Mouse (Mus musculus) midbrain, embryonic 14.5 days (tissue): ENCODE data around the gene Tor1aip2. TPM values are rescaled to one million over a fixed set of nuclear protein-coding genes. Genes with fewer than 3 reads are reported as not detected.

ENCODE experiments used
- ATAC-seq: fragments of 200-750 bp; cut with Nextera tagmentation; 2 replicates; pipeline ENCODE4 v1.8.0; 2017; ENCODE audit warnings: moderate number of reproducible peaks, moderate library complexity; ENCODE audit not compliant: low FRiP score, low TSS enrichment
- DNase-seq: peaks from one replicate; pipeline ENCODE4 v3.0.0-alpha.2; 2015
- H3K27ac ChIP-seq: fragments of 300-500 bp; sonication (generic); replicated peaks from 2 replicates; pipeline ENCODE4 v1.5.1; 2014; ENCODE audit warnings: mild to moderate bottlenecking, low read depth, low read length, moderate library complexity
- H3K27me3 ChIP-seq: fragments of 300-500 bp; sonication (generic); 2 replicates; pipeline ENCODE4 v1.6.1; 2014; ENCODE audit warnings: low read length, control low read depth, mixed read lengths; ENCODE audit not compliant: control insufficient read depth, insufficient read depth
- H3K36me3 ChIP-seq: fragments of 300-500 bp; sonication (generic); 2 replicates; pipeline ENCODE4 v1.6.1; 2014; ENCODE audit warnings: low read length, control low read depth; ENCODE audit not compliant: control insufficient read depth, insufficient read depth
- H3K4me1 ChIP-seq: fragments of 300-500 bp; sonication (generic); 2 replicates; pipeline ENCODE4 v1.6.1; 2014; ENCODE audit warnings: mild to moderate bottlenecking, antibody characterized with exemption, low read length, control low read depth; ENCODE audit not compliant: control insufficient read depth, insufficient read depth
- H3K4me2 ChIP-seq: fragments of 300-500 bp; sonication (generic); 2 replicates; pipeline ENCODE4 v1.6.1; 2014; ENCODE audit warnings: mild to moderate bottlenecking, low read length, moderate library complexity
- H3K4me3 ChIP-seq: fragments of 300-500 bp; sonication (generic); replicated peaks from 2 replicates; pipeline ENCODE4 v1.5.1; 2014; ENCODE audit warnings: low read depth, low read length
- H3K9ac ChIP-seq: fragments of 300-500 bp; sonication (generic); replicated peaks from 2 replicates; pipeline ENCODE4 v1.6.1; 2014; ENCODE audit warnings: mild to moderate bottlenecking, low read length, moderate library complexity
- H3K9me3 ChIP-seq: fragments of 300-500 bp; sonication (generic); 2 replicates; pipeline ENCODE4 v1.6.1; 2016; ENCODE audit warnings: low read length, control low read depth, mixed read lengths; ENCODE audit not compliant: control insufficient read depth
- WGBS: fragments of 180-500 bp; shearing (Covaris S2); extraction: QIAGEN DNeasy Blood & Tissue Kit; methylation state at CpG from one replicate; pipeline ENCODE4 v1.1.7; 2014; 5-methylcytosine and 5-hydroxymethylcytosine counted together
- polyA plus RNA-seq: library from polyadenylated mRNA; unstranded; fragments of >200 nt; fragmentation: Nextera tagmentation; extraction: Ambion mirVana; gene quantifications from 2 replicates; pipeline ENCODE4 v1.2.1, GENCODE M21; 2014

Gene Tor1aip2
- polyA plus RNA-seq, 1 experiment from 2014 or later = 78.1 TPM

DNA sequence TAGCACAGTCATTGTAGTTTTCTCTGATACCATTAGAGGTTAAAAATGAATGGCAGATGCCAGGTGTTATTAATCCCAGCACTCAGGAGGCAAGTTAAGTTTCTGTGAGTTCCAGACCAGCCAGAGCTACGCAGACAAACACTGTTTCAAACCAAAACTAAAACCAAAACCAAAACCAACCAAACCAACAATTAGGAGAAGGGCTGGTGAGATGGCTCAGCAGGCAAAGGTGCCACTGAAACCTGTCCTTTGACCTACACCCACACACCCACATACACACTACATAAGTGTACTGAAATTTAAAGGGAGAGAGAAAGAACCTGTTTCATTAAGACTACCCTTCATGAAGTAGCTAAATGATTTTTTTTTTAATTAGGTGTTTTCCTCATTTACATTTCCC, 26.2 kb upstream of the Tor1aip2 start:
- DNase-seq = no peak
- H3K4me3 ChIP-seq = no peak overlapping the region
- no peak overlapping the region for H3K9ac ChIP-seq
- no peak overlapping the region for H3K27ac ChIP-seq
- ATAC-seq = no peak
- no peaks in the 10 kb centered on the region for H3K9me3 ChIP-seq
- no peaks in the 10 kb centered on the region for H3K4me1 ChIP-seq
- H3K27me3 ChIP-seq = no peaks in the 10 kb centered on the region
- H3K36me3 ChIP-seq = peaks cover 50% of the 10 kb centered on the region
- 100% methylated on average over 1 of the region's 1 CpGs for WGBS
- no peak overlapping the region for H3K4me2 ChIP-seq

DNA sequence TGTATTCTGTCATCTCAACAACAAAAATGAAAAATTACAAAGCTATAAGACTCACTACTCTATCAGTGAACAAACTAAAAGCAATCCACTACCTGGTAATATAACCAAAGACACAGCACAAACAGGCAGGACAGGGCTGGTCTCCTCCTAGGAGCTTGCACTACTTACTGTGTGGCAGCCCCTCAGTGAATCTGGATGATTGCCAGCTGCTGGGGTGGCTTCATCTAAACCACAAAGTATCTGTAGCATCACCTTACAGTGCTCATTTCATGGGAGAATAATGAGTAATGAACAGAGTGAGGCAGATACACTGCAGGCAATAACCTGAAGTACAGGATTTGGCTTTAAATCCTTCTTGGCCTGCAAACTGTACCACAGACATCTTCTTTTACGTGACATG, 15.4 kb upstream of the Tor1aip2 start:
- Histone ChIP-seq H3K9me3 (no peaks in the 10 kb centered on the region), H3K4me2 (no peak overlapping the region), H3K4me3 (no peak overlapping the region), H3K27me3 (no peaks in the 10 kb centered on the region), H3K36me3 (peaks cover 48% of the 10 kb centered on the region), H3K9ac (no peak overlapping the region), H3K4me1 (no peaks in the 10 kb centered on the region), H3K27ac (no peak overlapping the region)
- ATAC-seq (no peak), DNase-seq (no peak)
- WGBS = 100% methylated on average over 1 of the region's 1 CpGs

DNA sequence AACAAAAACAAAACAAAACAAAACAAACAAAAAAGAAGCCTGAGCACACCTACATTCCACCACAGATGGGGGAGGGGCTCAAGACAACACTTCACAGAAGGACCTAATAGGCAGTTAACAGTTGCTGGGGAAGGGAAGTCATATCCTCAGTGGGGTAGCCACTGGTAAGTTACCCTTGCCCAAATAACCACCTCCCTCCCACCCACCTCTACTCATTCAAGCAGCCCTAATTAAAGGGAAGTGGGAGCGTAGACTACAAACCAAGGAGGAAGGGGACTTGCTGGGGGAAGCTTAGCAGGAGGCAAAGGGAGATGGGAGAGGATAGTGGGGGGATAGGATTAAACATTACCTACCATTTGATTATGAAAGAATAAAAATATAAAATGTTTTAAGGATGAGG, 14.8 kb upstream of the Tor1aip2 start:
- ATAC-seq (no peak), DNase-seq (no peak)
- peaks cover 47% of the 10 kb centered on the region for H3K36me3 ChIP-seq
- no peak overlapping the region for H3K4me2 ChIP-seq
- no peaks in the 10 kb centered on the region for H3K9me3 ChIP-seq
- no peak overlapping the region for H3K4me3 ChIP-seq
- no peak overlapping the region for H3K9ac ChIP-seq
- no peak overlapping the region for H3K27ac ChIP-seq
- 100% methylated on average over 1 of the region's 1 CpGs for WGBS
- H3K27me3 ChIP-seq = no peaks in the 10 kb centered on the region
- H3K4me1 ChIP-seq = no peaks in the 10 kb centered on the region

DNA sequence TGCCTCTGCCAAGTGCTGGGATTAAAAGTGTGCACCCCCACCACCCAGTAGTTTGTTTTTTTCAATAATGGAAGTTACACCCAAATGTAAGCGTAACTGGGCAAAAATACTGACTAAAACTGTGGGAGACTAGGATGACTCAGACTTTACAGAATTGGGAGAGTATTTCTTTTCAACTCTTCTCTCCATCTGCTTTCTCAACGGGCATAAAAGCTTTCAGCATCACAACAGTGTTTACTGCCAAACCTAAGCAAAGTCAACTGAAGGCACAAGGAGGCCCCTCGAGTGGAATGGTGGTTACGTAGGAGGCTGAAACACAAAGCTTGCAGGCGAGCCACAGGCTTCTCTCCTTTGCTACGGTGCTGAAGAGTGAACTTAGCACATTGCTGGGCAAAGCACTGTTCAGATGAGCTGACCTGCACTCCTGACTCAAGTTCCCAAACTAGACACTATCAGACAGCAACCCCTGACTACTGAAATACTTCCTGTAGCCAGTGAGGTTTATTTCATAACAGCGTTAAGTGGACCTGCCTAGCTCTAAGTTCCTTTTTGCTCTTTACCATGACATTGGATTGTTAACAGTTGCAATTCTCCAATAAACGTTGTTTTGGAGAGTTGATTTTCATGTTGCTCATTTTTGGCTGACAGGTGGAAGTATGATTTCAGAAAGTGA, 10.2 kb upstream of the Tor1aip2 start:
- H3K4me1 ChIP-seq = no peaks in the 10 kb centered on the region
- H3K36me3 ChIP-seq = peaks cover 42% of the 10 kb centered on the region
- ATAC-seq = no peak
- DNase-seq = no peak
- H3K27me3 ChIP-seq = no peaks in the 10 kb centered on the region
- no peak overlapping the region for H3K4me2 ChIP-seq
- H3K27ac ChIP-seq = no peak overlapping the region
- no peak overlapping the region for H3K9ac ChIP-seq
- WGBS = 91% methylated on average over 8 of the region's 8 CpGs
- no peaks in the 10 kb centered on the region for H3K9me3 ChIP-seq
- no peak overlapping the region for H3K4me3 ChIP-seq

DNA sequence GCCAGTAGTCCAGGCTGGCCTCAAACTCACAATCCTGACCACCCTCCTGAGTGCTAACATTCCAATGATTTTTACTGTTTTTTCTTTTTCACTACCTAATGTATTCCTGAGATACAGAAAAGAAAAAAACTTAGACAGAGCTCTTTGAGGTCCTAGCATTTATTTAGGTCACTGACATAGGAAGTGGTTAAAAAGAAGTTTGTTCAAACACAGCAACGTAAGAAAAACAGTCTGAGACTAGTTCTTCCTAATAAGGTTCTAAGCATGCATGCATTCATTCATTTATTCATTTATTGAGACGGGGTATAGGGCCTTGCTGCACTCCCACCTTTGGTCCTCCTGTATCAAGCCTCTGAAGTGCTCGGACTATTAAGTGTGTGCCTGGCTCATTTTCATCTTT, 7.4 kb upstream of the Tor1aip2 start:
- Histone ChIP-seq H3K36me3 (peaks cover 57% of the 10 kb centered on the region), H3K9ac (no peak overlapping the region)
- WGBS = 93% methylated on average over 3 of the region's 3 CpGs

DNA sequence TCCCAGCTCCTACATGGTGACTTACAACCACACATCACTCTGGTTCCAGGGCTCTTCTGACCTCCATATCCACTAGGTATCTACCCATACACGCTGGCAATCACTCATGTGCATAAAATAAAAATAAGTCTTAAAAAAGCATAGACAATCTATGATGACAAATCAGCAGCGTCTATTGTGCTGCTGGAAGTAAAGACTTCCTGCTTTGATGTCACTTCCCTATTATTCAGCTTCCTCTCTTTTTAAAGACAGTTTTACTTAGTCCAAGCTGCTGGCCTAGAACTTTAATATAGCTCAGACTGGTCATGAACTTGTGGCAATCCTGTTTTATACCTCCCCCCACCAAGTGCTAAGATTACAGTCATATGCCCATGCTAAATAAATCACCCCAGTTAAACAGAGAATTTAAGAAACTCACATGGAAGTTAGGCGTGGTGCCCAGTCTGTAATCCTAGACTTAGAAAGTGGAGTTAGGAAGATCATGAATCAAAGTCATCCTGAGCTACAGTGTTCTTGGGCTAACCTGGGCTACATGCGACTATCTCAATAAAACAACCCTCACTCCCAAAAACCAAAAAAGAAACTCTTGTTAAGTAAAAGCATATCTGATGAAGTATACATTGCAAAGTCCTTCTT, 6.7 kb upstream of the Tor1aip2 start:
- no peaks in the 10 kb centered on the region for H3K9me3 ChIP-seq
- ATAC-seq (no peak), DNase-seq (no peak)
- H3K4me2 ChIP-seq = no peak overlapping the region
- no peaks in the 10 kb centered on the region for H3K4me1 ChIP-seq
- peaks cover 62% of the 10 kb centered on the region for H3K36me3 ChIP-seq
- WGBS = 93% methylated on average over 4 of the region's 4 CpGs
- no peak overlapping the region for H3K4me3 ChIP-seq
- H3K27ac ChIP-seq = no peak overlapping the region
- no peak overlapping the region for H3K9ac ChIP-seq
- no peaks in the 10 kb centered on the region for H3K27me3 ChIP-seq

More for the DNA sequence above, 7.4 kb upstream of the Tor1aip2 start:
- ATAC-seq (no peak), DNase-seq (no peak)
- Histone ChIP-seq H3K9me3 (no peaks in the 10 kb centered on the region), H3K27ac (no peak overlapping the region), H3K4me2 (no peak overlapping the region), H3K4me3 (no peak overlapping the region), H3K27me3 (no peaks in the 10 kb centered on the region), H3K4me1 (no peaks in the 10 kb centered on the region)

DNA sequence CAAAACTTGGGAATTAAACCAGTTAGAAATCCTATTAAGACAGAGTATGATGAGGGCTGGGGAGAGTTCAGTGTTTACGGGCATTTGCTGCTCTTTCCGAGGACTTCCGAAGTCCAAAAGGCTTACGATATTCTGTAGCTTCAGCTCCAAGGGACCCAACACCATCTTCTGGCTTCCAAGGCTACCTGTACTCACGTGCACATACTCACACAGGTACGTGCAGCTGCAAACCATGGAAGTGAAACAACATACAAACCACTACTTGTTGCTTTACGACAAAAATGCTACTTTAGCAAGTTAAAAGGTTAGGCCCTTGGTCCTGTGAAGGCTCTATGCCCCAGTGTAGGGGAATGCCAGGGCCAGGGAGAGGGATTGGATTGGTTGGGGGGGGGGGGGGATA, 1.3 kb upstream of the Tor1aip2 start:
- H3K27me3 ChIP-seq = no peaks in the 10 kb centered on the region
- H3K9me3 ChIP-seq = no peaks in the 10 kb centered on the region
- no peak overlapping the region for H3K9ac ChIP-seq
- DNase-seq (no peak), ATAC-seq (no peak)
- H3K4me2 ChIP-seq = no peak overlapping the region
- peaks cover 7% of the 10 kb centered on the region for H3K4me1 ChIP-seq
- H3K36me3 ChIP-seq = peaks cover 46% of the 10 kb centered on the region
- 96% methylated on average over 7 of the region's 7 CpGs for WGBS
- no peak overlapping the region for H3K27ac ChIP-seq
- no peak overlapping the region for H3K4me3 ChIP-seq

DNA sequence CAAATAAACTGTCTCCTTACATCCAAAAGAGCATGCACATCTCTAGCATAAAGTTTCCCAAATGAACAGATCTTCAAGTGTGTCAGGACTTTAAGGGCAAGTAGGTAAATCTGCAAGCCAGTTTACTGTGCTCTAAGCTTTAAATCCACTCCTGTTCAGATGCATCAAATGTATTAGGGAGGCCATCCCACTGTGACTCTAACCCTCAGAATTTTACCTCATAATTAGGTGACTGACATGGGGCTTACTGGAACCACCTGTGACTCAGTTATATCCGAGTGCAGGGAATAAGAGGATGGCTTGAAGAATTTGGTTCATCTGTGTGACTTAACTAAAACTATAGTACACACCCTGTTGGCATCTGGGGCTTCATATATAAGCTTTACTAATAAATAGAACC, 542 bp upstream of the Tor1aip2 start:
- no peak overlapping the region for H3K27ac ChIP-seq
- ATAC-seq = no peak

More for the DNA sequence above, 542 bp upstream of the Tor1aip2 start:
- H3K4me3 ChIP-seq = peak overlapping the region; percentile 81
- WGBS = 31% methylated on average over 1 of the region's 1 CpGs
- H3K36me3 ChIP-seq = peaks cover 39% of the 10 kb centered on the region
- H3K9ac ChIP-seq = peak overlapping the region; percentile 92; the same call in 1 of the 2 replicates
- H3K4me1 ChIP-seq = peaks cover 7% of the 10 kb centered on the region
- no peak for DNase-seq
- no peaks in the 10 kb centered on the region for H3K27me3 ChIP-seq
- H3K9me3 ChIP-seq = no peaks in the 10 kb centered on the region
- peak overlapping the region; percentile 79 for H3K4me2 ChIP-seq
